Mouse (Mus musculus): ENCODE data around the gene Tmem37. TPM values are rescaled to one million over a fixed set of nuclear protein-coding genes. Genes with fewer than 3 reads are reported as not detected.

The Tmem37 gene
- polyA plus RNA-seq, 1 experiment, result 80.0 TPM

GRCm38 (mm10) chr1:120025050-120025439 lies 48.8 kb downstream of the Tmem37 start:
- H3K4me1 ChIP-seq (ENCODE audit: control insufficient read depth, insufficient read depth, low read length), result no peaks in the 10 kb centered on the region
- no peak for DNase-seq
- H3K4me3 ChIP-seq (replicated peaks; ENCODE audit: extremely low read depth, low read depth, low read length), result no peak overlapping the region
- TF ChIP-seq CTCF (IDR thresholded peaks at IDR 0.05; ENCODE audit: insufficient read depth, low read length) (no peak), POLR2A (IDR thresholded peaks at IDR 0.05; ENCODE audit: borderline replicate concordance, extremely low read depth, low read depth, low read length) (no peak)
- WGBS, result 5% methylated on average over 2 of the region's 2 CpGs

- Histone ChIP-seq H3K4me1 (ENCODE audit: control insufficient read depth, insufficient read depth, low read length) (no peaks in the 10 kb centered on the region), H3K4me3 (replicated peaks; ENCODE audit: extremely low read depth, low read depth, low read length) (no peak overlapping the region)
- DNase-seq, result no peak
- WGBS, result 50% methylated on average over 10 of the region's 10 CpGs
- TF ChIP-seq CTCF (IDR thresholded peaks at IDR 0.05; ENCODE audit: insufficient read depth, low read length) (no peak), POLR2A (IDR thresholded peaks at IDR 0.05; ENCODE audit: borderline replicate concordance, extremely low read depth, low read depth, low read length) (no peak)
These were observed 49.4 kb downstream of the Tmem37 start for GRCm38 (mm10) chr1:120024331-120025049.

- no peaks in the 10 kb centered on the region for H3K4me1 ChIP-seq (ENCODE audit: control insufficient read depth, insufficient read depth, low read length)
- TF ChIP-seq POLR2A (IDR thresholded peaks at IDR 0.05; ENCODE audit: borderline replicate concordance, extremely low read depth, low read depth, low read length), result no peak
- 72% methylated on average over 17 of the region's 17 CpGs for WGBS
- no peak for DNase-seq
- H3K4me3 ChIP-seq (replicated peaks; ENCODE audit: extremely low read depth, low read depth, low read length), result no peak overlapping the region
These were observed 51.9 kb downstream of the Tmem37 start for GRCm38 (mm10) chr1:120021951-120022350.

- WGBS, result 53% methylated on average over 7 of the region's 7 CpGs
- Histone ChIP-seq H3K4me3 (replicated peaks; ENCODE audit: extremely low read depth, low read depth, low read length) (no peak overlapping the region), H3K4me1 (ENCODE audit: control insufficient read depth, insufficient read depth, low read length) (no peaks in the 10 kb centered on the region)
- DNase-seq, result no peak
- no peak for TF ChIP-seq POLR2A (IDR thresholded peaks at IDR 0.05; ENCODE audit: borderline replicate concordance, extremely low read depth, low read depth, low read length)
- no peak for TF ChIP-seq CTCF (IDR thresholded peaks at IDR 0.05; ENCODE audit: insufficient read depth, low read length)
These were observed 53.5 kb downstream of the Tmem37 start for GRCm38 (mm10) chr1:120020322-120020897.

- no peak for TF ChIP-seq POLR2A (IDR thresholded peaks at IDR 0.05; ENCODE audit: borderline replicate concordance, extremely low read depth, low read depth, low read length)
- TF ChIP-seq CTCF (IDR thresholded peaks at IDR 0.05; ENCODE audit: insufficient read depth, low read length), result no peak
- no peaks in the 10 kb centered on the region for H3K4me1 ChIP-seq (ENCODE audit: control insufficient read depth, insufficient read depth, low read length)
- DNase-seq, result no peak
- WGBS, result 82% methylated on average over 12 of the region's 12 CpGs
- no peak overlapping the region for H3K4me3 ChIP-seq (replicated peaks; ENCODE audit: extremely low read depth, low read depth, low read length)
These were observed 54.4 kb downstream of the Tmem37 start for GRCm38 (mm10) chr1:120019428-120019827.

GRCm38 (mm10) chr1:120018900-120019299 lies 55.0 kb downstream of the Tmem37 start:
- TF ChIP-seq POLR2A (IDR thresholded peaks at IDR 0.05; ENCODE audit: borderline replicate concordance, extremely low read depth, low read depth, low read length) (no peak), CTCF (IDR thresholded peaks at IDR 0.05; ENCODE audit: insufficient read depth, low read length) (no peak)
- Histone ChIP-seq H3K4me1 (ENCODE audit: control insufficient read depth, insufficient read depth, low read length) (no peaks in the 10 kb centered on the region), H3K4me3 (replicated peaks; ENCODE audit: extremely low read depth, low read depth, low read length) (no peak overlapping the region)
- WGBS, result 54% methylated on average over 3 of the region's 3 CpGs
- no peak for DNase-seq

Other genes starting within 250 kb of the Tmem37 start
- gene Ptpn4, start 236.5 kb downstream of the Tmem37 start, polyA plus RNA-seq (2012; rRNA removed), result 3.9 and 4.2 TPM in 2 replicates
- gene Tmem177, start 160.9 kb downstream of the Tmem37 start, polyA plus RNA-seq (2012; rRNA removed), result 2.8 and 4.3 TPM in 2 replicates
- 0.66 and 0.69 TPM in 2 replicates for gene Cfap221, start 76.8 kb downstream of the Tmem37 start, polyA plus RNA-seq (2012; rRNA removed)
- 0.33 and 0.63 TPM in 2 replicates for gene Sctr, start 67.2 kb downstream of the Tmem37 start, polyA plus RNA-seq (2012; rRNA removed)
- gene Dbi, start 47.0 kb upstream of the Tmem37 start, polyA plus RNA-seq (2012; rRNA removed), result 193 and 281 TPM in 2 replicates
- gene 3110009E18Rik, start 47.1 kb upstream of the Tmem37 start, polyA plus RNA-seq (2012; rRNA removed), result 1.5 and 1.7 TPM in 2 replicates
- gene Steap3, start 198.6 kb upstream of the Tmem37 start, polyA plus RNA-seq (2012; rRNA removed), result 58.3 and 67.0 TPM in 2 replicates